Mouse (Mus musculus): ENCODE data around the gene Adcy9.
"Not testable (repeated sequence)": the region's sequence is repeated elsewhere in the genome, so short reads cannot be mapped to it uniquely, and the experiment has no call there.

Gene Adcy9

GRCm38 (mm10) chr16:4382406-4382805, 37.9 kb downstream of the Adcy9 start:
- no peak for DNase-seq (ENCODE audit: low read depth, low spot score)

DNA sequence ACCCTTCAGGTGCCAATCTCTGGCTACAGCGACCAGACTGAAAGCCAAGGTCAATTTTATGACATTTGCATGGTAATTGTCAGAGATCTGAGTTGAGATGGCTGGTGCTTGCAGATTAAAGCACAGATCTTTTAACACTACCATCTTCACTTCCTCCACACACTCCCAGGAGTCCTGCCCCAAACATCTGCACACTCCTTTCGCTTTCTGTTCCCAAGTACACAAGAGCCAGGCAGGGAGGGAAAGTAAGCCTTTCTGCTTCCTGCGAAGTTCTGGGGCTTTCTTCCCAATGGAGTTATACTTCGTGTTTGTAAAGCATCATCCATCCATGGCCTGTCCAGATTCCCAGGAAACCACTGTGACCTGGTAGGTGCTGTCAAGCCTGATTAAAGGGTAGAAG, 38.8 kb downstream of the Adcy9 start:
- DNase-seq (ENCODE audit: low read depth, low spot score), result no peak

GRCm38 (mm10) chr16:4378788-4379187, 41.5 kb downstream of the Adcy9 start:
- no peak for DNase-seq (ENCODE audit: low read depth, low spot score)

DNA sequence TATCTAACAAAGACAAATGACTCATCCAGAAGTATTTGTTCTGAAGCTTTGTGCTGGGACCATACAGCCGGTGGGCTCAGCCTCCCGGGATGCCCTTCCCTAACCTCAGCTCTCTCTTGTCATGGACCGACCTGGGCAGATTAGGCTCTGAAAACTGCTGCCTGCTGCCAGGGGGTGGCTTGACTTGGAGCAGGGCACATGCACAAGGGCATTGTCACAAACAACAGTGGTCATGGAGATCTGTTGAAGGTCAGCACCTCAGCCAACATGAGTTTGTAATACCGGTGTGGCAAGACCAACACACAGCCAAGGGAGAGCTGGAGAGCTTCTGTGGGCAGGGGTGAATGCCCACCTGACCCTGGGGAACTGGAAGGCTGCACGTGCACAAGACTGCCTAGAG, 42.7 kb downstream of the Adcy9 start:
- DNase-seq (ENCODE audit: low read depth, low spot score), result no peak

DNA sequence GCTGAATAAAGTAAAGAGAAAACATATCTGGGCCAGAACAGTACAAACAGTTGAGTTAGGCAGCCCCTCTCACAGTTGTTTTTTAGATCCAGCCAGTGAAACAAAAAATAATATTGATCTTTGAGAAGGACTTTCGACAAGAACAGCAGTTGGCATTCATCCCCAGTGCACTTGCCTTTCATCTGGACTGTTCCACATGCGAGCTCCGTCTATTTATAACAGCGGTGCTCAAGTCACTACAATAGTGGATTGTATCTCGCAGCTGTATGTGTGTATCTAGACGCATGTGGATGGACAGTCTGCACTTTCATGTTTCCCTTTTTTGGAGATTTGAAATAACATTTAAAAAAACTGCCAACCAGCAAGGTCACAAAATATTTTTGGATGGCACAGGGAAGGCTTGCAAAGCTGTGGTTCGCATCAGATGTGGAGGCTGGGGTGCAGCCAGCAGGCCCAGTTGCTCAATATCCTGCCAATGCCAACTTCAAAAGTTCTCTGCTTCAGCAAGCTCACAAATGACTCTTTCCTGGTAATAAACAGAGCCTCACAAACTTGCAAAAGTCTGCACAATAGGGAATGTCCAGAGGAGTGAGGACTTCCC, 45.4 kb downstream of the Adcy9 start:
- DNase-seq (ENCODE audit: low read depth, low spot score), result no peak

GRCm38 (mm10) chr16:4374270-4374669, 46.0 kb downstream of the Adcy9 start:
- no peak for DNase-seq (ENCODE audit: low read depth, low spot score)

DNA sequence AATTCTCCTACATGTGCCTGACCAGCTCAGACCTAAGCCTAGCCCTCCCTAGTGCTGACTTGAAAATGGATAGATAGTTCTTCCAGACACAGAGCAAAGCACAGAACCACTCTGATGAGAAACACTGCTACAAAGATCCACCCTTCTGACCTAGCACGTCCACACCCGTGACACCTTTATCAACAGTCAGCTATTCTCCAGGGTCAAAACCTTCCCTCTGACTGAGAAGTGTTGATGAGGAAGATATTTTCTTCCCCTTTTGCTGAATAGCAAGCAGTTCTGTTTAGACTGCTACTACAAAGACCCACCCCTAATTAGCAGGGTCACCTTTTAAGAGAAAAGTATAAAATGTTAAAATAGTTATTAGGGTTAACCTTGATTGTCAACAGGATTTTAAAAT, 49.3 kb downstream of the Adcy9 start:
- DNase-seq (ENCODE audit: low read depth, low spot score), result no peak

- DNase-seq (ENCODE audit: low read depth, low spot score), result no peak
These were observed 50.2 kb downstream of the Adcy9 start for GRCm38 (mm10) chr16:4370141-4370541.

DNA sequence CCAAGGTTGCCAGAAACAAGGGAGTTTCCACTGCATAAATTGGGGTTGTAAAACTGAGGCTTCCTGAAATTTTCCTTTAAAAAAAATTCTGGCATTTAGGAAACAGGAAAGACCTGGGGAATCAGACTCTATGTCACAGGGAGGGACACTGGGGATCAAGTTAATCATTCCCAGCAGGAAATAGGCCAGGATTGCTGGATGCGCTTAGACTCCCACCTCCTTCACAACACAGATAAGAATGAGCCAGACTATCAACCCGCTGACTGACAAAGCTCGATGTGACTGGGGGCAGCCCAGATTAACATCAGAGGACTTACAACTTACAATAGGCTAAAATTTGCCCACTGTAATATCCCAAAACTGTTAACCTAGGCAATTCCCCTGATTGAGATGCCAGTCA, 52.4 kb downstream of the Adcy9 start:
- DNase-seq (ENCODE audit: low read depth, low spot score), result no peak

DNA sequence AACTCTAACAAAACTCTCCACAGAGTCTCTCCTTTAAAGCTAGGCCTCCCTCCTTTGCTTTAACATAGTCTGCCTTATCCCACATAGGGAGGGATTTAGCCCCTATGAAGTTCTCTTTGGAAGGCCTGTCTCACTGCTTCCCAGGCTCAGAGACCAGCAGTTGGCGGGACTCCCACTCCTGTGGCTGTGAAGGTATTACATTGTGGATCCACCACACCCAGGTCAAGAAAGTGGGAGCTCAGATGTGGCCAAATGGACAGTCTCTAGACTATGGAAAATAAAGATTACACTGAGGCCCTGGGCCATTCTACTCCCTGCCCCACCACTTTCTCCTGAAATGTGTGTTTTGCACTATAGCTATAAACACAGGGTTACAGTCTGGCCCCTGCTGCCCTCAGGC, 53.0 kb downstream of the Adcy9 start:
- DNase-seq (ENCODE audit: low read depth, low spot score), result no peak

GRCm38 (mm10) chr16:4366671-4367070, 53.6 kb downstream of the Adcy9 start:
- DNase-seq (ENCODE audit: low read depth, low spot score), result no peak

DNA sequence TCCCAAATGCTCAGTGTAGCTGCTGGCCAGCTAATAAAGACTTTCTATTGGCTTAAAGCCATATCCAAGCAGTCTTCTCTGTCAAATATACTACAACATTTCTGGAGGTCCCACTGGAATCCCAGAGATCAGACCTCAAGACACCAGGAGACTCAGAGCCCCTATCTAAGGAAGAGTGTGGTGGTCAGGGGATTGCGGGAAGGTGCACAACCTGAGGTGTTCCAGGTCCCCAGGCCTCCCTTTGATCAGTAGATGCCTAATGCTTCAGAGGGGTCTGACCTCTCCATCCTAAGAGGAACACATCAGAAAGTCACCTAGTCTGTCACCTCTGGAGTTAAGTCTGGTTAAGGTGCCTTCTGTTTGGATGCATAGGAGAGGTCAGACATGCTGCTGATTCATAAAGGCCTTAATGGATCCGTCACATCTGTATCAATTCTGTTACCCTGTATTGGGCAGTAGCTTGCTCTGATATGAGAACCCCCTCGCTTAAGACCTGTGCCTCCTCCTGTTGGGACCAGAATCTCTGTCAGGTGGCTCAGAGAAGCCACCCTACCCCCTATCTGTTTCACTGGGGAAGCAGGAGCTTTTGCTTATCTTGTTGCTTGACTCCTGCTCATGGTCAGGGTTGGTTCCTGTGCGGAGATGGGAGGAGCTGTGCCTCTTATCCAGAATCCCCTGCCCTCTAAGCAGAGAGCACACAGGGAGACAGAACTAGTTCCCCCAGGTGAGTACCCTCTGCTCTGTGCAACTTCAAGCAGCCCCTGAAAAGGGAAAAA, 56.8 kb downstream of the Adcy9 start:
- no peak for DNase-seq (ENCODE audit: low read depth, low spot score)

DNA sequence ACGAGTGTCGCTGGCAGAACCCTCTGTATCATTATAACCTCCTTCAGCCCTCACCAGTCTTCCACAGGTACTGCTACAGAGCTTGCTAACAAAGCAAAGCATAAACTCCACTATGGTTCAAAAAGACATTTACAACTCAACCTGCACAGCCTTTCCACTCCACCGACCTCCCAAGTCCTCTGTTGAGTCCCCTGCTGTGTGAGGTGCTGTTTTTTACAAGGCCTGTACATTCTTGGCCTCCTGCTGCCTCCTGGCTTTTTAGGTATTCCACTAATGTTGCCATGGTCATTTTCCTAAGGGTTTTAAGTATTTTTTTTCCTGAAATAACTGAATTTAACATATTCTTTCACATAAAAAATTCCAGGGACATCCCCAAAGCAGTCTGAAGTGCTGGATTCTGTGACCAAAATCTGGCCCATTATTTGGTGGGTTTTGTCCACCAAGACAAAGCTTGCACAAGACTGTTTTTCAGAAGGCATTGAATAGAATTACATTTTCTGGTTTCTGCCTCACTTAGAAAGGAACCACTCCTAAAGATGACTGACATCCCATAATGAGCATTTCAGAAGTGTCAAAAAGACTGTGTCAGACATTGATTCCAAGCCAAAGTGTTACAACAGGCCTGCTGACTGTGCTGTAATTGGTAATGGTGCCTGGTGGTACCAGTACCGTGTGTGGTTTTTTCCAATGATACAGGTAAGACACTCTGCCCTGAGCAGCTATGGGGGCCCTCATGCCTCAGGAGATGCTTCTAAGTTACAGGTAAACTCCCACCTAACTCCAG, 64.8 kb downstream of the Adcy9 start:
- DNase-seq (ENCODE audit: low read depth, low spot score), result no peak

- DNase-seq (ENCODE audit: low read depth, low spot score), result no peak
These were observed 77.7 kb downstream of the Adcy9 start for GRCm38 (mm10) chr16:4342579-4342978.

DNA sequence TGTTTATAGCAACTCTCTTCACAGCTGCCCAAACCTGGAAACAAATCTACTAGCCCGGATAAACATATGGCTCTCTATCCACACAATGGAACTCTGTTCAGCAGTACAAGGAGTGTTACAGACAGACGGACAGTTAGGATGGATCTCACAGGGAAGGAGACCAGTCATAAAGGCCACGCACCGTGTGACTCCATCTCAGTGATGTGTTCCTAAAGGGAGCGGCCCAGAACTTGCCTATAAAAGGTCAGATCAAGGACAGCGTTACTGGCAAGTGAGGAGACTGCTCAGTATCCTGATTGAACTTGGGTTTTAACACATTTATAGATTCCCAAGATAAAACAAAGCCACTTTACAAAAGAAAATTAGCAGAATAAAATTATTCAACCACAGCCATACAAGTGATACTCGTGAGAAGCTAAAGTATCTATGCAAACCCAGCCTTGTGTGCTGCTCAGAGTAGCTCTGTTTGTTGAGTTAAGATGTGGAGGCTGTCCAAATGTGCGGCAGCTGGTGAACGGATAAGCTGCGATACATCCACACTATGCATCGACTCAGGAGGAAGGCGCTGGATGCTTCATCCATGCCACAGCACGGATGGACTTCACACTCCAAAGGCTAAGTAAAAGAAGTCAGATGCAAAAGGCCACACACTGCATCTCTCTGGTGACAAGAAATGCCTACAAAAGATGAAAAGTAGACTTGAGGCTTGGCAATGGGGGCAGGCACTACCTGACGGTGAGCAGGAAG, 78.8 kb downstream of the Adcy9 start:
- no peak for DNase-seq (ENCODE audit: low read depth, low spot score)

- not testable (repeated sequence) for DNase-seq (ENCODE audit: low read depth, low spot score)
These were observed 81.1 kb downstream of the Adcy9 start for GRCm38 (mm10) chr16:4339216-4339615.

GRCm38 (mm10) chr16:4337269-4337668, 83.0 kb downstream of the Adcy9 start:
- no peak for DNase-seq (ENCODE audit: low read depth, low spot score)

DNA sequence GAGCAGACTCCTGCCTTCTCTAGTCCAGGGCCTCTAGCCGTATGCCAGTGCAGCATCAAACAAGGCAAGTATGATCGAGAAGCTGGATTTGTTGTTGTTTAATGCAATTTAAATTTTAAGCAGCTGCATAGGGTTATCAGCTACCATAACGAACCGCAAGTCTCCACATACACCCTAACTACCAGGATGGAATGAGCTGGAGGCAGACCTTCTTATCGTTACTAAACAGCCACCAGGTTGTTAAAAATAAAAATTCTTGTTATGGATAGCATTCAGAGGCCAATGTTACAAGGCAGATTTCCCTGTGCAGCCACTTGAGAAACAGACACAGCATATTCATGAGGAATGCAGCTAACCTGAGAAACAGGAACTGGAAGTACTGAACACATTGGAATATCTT, 86.5 kb downstream of the Adcy9 start:
- no peak for DNase-seq (ENCODE audit: low read depth, low spot score)

DNA sequence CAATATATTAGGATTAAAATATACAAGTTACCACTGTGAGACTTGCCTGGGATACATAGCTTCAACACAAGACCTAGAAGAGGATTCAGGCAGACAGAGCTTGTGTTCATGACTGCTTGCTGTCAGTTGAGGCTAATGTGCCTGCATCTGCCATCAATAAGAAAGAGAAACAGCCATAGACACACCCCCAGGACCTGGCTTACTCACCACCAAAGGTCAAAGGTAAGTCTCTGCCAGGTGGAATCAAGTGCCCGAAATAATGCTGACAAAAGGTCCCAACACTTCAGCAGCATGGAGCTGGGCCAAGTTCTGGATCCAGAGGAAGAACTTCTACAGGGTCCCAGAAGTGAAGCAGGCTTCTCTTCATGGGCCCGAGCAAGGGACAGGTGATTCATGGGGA, 86.9 kb downstream of the Adcy9 start:
- DNase-seq (ENCODE audit: low read depth, low spot score), result no peak

DNA sequence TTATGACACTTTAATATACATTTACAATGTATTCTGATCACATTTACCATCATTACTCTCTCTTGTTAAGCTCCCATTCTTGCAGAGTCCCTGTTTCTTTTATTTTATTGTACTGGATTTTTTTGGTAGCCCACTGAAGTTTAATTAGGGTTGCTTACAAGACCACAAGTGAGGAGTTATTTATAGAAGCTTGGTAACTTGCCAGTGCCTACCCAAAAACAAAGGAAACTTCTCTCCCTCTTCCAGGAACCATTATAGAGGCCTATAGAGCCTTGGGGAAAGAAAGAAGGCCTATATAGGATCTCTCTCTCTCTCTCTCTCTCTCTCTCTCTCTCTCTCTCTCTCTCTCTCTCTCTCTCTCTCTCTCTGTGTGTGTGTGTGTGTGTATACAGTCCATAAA, 93.2 kb downstream of the Adcy9 start:
- no peak for DNase-seq (ENCODE audit: low read depth, low spot score)

DNA sequence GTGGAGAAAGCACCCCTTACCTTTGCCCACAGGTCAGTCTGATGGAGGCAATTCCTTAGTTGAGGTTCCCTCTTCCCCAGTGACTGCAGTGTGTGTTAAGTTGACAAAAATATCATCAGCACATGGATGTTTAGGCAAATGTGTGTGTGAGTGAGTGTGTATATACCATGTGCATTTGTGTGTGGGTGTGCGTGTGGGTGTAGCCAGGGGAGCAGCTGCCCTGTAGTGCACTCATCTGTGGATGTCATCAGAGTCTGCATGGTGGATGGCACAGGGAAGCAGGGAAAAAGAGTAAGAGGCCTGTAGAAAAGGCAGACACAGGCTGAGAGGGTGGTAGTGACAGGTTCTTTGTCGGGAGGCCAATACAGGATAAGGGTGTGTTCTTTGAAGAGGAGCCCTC, 94.5 kb downstream of the Adcy9 start:
- DNase-seq (ENCODE audit: low read depth, low spot score), result no peak

GRCm38 (mm10) chr16:4324967-4325366, 95.3 kb downstream of the Adcy9 start:
- DNase-seq (ENCODE audit: low read depth, low spot score), result no peak

All from ES-CJ7 (cell line).